Mouse (Mus musculus): ENCODE data around the gene Actr5.
A peak's percentile ranks its signal among the peaks of the same experiment; 100 is the strongest.

Actr5 gene

DNA sequence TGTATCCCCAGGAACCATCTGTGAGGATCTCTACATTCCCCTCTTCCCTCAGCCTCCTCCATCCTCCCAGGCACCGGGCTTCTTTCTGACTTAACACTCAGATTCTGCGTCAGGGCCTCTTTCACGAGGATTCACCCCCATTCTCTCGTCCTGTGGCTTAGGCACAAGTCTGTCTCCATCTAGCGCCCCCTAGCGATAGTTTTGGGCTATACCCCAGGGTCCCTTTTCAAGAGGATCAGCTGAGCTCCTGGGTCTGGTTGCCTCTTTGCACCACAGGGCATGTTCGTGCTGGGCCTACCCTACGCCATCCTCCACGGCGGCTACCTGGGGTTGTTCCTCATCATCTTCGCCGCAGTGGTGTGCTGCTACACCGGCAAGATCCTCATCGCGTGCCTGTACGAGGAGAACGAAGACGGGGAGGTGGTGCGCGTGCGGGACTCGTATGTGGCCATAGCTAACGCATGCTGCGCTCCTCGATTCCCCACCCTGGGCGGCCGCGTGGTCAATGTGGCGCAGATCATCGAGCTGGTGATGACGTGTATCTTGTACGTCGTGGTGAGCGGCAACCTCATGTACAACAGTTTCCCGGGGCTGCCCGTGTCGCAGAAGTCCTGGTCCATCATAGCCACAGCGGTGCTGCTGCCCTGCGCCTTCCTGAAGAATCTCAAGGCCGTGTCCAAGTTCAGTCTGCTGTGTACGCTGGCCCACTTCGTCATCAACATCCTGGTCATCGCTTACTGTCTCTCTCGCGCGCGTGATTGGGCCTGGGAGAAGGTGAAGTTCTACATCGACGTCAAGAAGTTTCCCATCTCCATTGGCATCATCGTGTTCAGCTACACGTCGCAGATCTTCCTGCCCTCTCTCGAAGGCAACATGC, 10.9 kb upstream of the Actr5 start:
- DNase-seq (ENCODE audit: low spot score in 2 of 2), result peak; percentile 61 to 86

DNA sequence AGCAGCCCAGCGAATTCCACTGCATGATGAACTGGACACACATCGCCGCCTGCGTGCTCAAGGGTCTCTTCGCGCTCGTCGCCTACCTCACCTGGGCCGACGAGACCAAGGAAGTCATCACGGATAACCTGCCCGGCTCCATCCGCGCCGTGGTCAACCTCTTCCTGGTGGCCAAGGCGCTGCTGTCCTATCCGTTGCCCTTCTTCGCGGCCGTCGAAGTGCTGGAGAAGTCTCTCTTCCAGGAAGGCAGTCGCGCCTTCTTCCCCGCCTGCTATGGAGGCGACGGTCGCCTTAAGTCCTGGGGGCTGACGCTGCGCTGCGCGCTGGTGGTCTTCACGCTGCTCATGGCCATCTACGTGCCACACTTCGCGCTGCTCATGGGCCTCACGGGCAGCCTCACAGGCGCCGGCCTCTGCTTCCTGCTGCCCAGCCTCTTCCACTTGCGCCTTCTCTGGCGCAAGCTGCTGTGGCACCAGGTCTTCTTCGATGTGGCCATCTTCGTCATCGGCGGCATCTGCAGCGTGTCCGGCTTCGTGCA, 10.2 kb upstream of the Actr5 start:
- no peak for DNase-seq (ENCODE audit: low spot score in 2 of 2)

DNA sequence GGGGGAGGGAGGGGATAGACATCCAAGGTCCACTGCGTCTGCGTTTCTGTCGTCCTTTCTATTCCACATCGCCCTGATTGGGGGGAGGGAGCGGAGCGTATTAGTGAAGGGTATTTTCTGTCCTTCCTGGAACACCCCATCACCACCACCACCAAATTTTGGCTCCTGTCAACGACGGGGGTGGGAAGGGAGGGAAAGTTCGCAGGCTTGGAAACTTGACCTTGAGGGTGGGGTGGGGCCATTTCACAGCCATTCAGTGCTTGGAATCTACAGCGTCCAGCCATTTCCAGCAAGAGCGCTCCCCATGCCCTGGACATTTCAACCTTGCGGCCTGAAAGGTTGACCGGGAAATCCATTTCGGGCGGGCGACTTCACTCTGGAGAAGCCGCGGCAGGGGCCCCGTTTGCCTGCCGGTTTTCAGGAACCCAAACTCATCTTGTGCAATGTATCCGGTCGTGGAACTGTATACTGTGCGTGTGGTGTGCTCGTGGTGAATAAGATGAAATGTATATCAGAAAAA, 9.5 kb upstream of the Actr5 start:
- no peak for DNase-seq (ENCODE audit: low spot score in 2 of 2)

DNA sequence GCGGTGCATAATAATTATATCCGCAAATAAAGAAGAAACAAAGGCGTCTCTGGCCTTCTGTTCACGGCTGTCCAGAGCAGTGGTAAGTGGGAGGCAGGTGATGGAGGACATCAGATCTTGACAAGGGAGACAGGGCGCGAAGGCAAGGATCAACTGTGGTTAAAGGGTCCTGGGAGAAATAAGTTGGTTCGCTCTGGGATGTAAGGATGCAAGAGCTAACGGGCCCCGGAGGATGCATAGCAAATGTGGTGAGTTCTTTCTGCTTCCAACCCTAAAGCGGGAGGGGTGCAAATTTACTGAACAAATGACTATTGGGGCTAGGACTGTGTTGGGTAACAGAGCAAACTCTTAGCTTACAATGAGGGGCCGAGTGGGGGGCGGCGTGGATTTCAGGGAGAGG, 9.0 kb upstream of the Actr5 start:
- no peak for DNase-seq (ENCODE audit: low spot score in 2 of 2)

DNA sequence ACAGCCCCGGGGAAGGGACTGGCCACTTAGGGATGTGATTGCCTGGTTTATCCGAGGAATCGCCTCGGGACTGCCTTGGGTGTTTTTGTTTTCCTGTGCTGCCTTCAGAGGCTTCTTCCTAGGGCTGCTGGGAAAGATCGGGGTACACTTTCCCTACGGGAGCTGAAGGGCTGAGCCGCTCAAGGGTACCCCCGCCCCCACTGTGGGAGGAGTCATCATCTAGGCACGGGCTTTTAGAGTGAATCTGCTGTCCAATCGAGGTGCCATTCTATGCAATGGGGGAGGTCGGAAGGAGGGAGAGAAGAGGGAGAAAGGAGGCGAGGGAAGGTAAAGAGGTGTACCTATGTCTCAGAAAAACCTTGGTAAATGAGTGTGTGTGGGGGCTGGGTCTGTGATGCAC, 8.4 kb upstream of the Actr5 start:
- DNase-seq (ENCODE audit: low spot score in 2 of 2), result no peak

DNA sequence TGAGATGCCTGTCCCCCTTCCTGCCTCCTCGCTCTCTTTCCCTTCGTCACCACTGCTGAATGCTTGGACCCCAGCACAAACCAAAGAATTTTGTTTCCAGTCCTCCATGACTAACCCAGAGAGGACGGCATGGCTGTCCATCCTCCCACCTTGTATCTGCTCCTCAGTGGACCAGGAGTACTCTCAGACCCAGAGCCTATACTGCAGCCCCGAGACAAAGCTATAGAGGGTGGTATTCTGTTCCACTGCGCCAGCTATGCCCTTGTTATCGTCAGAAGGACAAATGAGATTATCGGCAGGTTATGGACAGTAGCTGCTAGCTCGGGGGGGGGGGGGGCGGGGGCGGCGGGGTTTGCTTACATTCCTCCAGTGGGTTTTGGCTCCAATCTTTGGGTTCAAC, 7.9 kb upstream of the Actr5 start:
- no peak for DNase-seq (ENCODE audit: low spot score in 2 of 2)

DNA sequence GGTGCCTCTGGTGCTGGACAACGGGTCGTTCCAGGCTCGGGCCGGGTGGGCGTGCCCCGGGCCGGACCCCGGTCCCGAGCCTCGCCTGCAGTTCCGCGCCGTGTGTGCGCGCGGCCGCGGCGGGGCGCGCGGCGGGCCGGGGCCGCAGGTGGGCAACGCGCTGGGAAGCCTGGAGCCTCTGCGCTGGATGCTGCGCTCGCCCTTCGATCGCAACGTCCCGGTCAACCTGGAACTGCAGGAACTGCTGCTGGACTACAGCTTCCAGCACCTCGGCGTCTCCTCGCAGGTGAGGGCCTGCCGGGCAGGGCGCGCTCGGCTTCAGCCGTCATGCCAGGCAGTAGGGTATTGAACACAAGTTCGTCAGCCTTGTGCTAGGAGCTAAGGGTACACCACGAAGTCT, 543 bp downstream of the Actr5 start:
- DNase-seq (ENCODE audit: low spot score in 2 of 2), result peak in 1 of 2 experiments; percentile 42

DNA sequence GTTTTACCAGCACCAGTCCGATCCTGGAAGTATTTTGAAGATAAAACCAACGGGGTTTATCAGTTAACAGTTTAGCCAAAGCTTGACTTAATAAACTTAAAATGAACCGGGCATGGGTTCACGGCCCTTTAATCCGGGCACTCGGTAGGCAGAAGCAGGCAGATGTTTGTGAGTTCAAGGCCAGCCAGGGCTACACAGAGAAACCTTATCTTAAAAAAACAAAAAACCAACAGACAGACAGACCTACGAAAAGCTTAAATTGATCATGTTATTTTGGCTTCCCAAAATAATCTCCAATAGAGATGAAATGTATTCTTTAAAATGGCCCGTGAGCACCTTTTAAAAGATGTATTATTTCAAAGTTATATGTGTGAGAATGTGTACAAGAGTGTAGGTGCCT, 1.0 kb downstream of the Actr5 start:
- no peak for DNase-seq (ENCODE audit: low spot score in 2 of 2)

DNA sequence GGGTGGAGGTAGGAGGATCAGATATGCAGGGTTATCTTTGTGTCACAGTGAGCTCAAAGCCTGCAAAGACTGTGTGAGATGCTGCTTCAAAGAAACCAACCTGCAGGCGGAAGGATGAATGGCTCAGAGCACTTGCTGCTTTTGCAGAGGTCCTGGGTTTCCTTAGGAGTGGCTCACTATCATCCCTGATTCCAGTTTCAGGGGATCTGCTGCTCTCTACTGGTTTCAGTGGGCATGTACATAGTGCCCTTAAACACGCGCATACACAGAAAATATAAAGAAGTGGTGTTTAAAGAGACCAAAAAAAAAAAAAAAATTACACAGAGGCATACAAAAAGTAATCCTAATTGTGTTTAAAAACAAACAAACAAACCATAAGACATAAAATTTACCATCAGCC, 4.2 kb downstream of the Actr5 start:
- DNase-seq (ENCODE audit: low spot score in 2 of 2), result no peak

DNA sequence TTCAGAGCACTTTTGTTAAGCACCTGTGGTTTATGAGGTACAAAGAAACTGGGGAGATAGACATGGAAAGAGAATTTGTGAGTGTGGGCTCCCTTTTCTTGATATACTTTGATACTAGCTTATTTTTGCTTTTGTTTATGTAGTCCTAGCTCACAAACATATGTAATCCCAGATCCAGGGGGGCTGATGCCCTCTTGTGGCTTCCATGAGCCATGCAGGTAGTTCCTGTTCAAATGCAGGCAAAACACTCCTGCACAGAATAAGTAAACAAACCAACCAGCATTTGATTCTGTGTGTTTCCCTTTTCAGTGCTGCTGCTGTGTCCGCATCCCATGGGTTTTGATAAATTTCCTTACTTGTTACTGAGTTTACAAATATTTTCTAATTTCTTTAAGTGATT, 4.7 kb downstream of the Actr5 start:
- DNase-seq (ENCODE audit: low spot score in 2 of 2), result no peak

DNA sequence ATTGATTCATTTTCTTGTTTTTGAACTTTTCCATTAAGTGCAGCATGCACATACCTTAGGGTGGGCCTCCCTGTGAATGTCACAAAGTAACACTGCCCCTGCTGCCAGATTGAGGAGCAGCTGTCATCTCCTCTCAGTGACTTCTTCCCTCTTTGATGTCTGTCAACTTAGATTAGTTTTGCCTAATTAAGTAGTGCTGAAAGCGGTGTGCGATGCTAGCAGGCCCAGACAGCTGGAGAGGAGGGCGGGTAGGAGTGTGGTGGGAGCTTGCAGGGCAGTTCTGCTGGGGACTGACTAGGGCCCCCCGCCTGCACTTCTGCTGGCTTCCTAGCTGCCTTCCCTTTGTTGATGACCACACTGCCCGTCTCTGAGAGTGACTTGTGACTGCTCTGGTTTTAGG, 7.2 kb downstream of the Actr5 start:
- no peak for DNase-seq (ENCODE audit: low spot score in 2 of 2)

DNA sequence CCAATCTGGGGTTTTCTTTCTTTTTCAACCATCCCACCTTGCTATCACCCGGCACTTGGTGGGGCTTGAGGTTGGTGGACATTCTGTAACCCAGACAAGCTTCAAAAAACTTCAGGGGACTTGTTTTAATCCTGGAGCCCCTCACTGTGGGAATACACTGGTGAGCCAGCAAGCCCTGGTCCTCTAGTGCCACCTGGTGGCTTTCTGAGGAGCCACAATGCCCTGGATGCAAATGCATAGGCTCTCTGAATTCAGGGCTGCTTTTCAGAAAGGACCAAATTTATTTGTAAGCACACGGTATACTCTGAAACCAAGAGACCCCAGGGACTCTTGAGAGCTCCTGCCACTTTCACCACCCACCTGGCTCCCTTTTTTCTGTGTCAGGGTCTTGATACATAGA, 17.2 kb downstream of the Actr5 start:
- peak; percentile 45 to 74 for DNase-seq (ENCODE audit: low spot score in 2 of 2)

DNA sequence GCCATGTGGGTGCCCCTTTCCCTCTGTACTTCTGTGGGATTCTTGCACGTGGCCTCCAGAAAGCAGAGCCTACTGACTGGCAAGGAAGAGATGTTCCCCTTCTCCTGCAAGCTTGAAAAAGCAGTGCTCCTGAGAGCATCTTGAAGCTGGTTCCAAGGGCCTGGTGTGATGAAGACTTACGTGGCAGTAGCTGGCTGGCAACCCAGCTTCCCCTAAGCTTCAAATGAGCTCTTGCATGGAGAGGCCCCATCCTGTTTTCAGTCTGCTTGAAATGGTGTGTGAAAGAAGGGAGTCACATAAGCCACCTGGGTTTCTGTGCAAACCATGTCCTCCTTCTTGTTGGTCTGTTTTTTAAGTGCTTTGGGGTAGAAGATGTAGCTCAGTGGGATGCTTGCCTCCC, 17.9 kb downstream of the Actr5 start:
- no peak for DNase-seq (ENCODE audit: low spot score in 2 of 2)

DNA sequence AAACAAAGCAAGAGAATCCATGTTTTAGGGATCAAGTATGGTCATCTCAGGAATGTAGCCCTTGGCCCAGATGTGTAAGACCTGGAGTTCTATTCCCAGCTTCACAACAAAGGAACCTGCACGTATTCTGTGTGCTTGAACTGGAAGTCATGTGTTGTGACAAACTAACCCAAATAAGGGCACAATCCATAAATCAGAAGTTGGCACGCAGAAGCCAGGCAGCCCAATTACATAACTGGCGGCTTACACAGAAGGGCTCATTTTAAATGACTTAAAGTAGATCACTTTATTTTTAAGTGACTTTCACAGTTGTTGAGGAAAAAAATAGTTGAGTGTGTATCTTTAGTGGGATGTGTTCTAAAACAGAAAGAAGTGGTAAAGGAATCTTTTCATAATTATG, 19.1 kb downstream of the Actr5 start:
- DNase-seq (ENCODE audit: low spot score in 2 of 2), result no peak

DNA sequence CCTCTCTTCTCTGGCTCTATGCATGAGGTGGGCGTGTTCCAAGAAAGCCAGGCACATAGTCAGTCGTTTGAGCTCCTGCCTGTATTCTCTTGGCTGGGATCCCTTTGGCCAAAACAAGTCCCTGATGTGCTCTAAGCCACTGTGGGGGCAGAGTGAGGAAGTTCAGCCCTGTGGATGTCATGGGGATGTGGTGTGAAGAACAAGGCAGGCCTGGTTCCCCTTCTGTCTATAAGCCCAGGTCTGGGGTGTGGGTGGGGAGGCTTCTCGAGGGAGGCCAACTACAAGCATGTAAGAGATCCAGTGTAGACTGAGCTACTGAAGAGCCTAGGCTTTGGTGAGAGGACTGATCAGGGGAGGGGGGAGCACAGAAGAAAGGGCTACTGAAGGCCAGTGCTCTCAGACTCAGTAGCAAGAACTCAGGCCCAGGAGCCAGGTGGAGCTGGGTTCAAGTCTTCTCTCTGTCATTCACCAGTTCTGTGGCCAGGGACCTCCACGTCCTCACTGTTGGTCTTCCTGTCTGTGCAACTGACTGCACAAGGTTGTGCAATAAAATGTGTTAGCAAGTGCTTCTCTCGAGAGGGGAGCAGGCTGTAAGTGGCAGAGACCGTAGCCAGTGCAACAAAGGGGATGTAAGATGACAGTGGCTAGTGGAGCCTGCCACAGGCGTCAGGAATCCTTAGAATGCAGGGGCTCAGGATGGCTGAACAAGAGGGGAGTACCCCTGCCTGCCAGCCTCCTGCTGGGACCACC, 26.6 kb downstream of the Actr5 start:
- no peak for DNase-seq (ENCODE audit: low spot score in 2 of 2)

DNA sequence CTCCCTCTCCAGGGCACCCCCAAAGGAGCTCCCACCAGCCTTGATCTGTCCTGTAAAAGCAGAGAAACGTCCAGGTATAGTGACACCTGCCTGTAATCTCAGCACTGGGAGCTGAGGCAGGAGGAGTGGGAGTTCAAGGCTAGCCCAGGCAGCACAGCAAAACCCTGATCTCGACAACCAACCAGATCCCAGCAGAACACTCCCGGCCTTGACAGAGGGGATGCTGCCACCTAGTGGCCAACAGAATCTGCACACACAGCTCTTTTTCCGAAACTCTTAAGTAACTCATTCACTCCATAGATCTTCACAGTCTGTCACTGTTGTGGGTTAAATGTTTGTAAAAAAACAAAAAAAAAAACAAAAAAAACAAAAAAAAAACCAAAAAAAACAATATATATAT, 28.3 kb downstream of the Actr5 start:
- DNase-seq (ENCODE audit: low spot score in 2 of 2), result peak; percentile 53 to 83

DNA sequence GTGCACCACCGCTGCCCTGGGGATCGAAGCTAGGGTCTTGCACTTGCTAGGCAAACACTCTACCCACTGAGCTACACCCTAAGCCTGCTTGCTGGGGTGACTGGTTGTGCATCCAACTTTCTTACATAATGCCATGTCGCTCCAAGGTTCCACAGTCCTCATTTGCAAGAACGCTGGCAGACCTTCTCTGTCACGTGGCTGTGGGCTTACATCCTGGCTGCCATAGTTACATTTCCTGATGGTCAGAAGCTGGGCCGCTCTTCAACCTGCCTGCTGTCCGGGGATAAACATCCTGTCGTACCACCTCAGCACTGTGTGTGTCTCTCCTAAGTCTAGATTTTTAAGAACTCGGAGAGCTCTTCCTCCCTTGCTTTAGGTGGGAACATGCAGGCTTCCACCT, 30.0 kb downstream of the Actr5 start:
- DNase-seq (ENCODE audit: low spot score in 2 of 2), result no peak

DNA sequence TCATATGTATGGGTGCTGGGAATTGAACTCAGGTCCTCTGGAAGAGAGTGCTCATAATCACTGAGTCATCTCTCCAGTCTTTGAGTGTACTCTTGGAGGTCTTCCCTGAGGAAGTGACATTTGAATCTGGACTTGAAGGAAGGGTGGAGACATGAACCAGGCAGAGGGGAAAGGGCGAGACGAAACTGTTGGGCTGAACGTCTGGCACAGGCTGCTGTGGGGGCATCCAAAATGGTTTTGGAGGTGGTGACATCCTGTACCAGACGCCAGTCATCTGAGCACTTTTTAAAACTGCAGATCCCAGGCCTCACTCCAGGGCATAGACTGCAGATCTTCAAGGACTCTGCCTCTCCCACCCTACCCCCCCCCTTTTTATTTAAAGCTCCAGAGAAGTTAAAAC, 31.1 kb downstream of the Actr5 start:
- no peak for DNase-seq (ENCODE audit: low spot score in 2 of 2)

DNA sequence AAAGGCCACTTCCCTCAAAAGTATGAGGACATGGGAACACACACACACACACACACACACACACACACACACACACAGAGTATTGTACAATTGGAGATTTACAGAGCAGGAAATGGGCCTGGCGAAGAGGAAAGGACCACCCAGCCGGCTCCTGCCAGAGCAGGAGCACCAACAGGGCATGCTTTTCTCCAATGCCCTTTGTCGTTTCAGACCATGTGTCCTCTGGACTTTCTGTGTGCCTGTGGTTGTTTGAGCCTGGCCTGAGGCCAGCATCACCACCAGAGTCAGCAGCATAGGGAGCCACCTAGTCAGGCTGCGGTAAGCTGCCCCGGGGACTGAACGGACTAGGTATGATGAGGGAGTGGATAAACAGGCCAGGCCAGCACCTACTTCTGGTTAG, 34.1 kb downstream of the Actr5 start:
- DNase-seq (ENCODE audit: low spot score in 2 of 2), result no peak

DNA sequence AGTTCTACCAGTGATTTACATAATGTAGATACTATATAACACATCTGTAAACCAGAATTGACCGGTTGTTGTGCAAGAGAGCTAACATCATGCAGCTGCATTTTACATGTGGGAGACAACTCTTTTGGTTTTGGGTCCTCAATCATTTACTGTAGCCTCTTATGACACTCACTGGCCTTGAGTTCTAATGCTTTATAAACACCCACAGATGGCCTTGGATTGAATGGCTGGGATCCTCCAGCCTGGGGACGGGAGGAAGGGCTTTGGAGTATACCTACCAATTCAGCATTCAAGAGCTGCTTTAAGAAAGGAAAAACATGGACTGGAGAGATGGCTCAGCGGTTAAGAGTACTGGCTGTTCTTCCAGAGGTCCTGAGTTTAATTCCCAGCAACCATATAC, 34.7 kb downstream of the Actr5 start:
- no peak for DNase-seq (ENCODE audit: low spot score in 2 of 2)

DNA sequence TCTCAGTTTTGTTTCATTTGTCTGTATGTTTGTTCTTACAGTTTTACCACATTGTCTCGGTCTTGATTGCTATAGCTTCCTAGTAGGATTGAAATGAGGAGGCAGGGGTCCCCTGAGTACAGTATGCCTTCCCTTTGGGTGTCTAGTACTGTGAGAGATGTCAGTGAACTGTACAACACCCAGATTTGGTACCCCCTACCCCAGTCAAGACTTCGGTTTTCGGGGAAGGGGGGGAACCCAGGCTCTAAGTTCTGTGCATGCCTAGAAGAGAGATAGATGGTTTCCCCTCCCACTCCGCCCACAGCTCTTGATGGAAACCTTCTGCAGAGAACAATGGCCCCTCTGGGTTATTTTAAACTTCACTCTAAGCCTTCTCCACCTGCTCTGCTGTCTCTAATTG, 40.4 kb downstream of the Actr5 start, which contains the start of gene Ppp1r16b:
Ppp1r16b (plus strand) TSS at position 301 of the 400 bp plus-strand sequence.
- no peak for DNase-seq (ENCODE audit: low spot score in 2 of 2)

DNA sequence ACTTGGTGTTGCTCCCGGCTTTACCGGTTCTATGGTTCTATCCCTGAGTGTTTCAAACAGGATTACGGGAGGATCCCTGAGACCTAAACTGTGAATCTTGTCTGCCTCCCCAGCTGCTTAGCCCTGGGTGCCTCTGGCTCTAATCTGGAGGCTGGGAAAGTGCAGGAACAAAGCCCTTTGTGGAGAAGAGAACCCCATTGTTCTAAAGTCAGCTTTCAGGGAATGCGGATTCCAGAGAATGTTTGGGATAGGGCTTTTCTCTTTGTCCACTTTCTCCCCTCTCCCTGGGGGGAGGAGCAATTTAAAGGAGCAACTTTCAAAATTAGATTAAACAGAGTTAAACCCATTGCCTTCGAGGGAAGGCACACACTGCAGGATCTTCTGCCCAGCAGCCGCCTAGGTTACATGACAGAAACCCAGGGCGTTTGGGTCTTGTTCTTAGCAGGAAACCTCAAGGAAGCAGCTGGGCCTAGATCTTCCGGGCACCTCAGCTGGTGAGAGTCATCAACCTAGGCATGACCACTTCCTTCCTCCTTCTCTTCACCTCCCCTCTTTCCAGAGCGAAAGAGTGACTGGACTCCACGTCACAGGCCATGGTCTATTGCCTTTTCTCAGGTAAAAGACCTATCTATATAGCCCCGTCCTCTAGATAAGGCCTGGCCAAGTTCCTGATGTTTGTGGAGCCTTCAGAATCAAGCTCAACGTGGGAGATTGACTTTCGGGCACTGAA, 41.5 kb downstream of the Actr5 start:
- peak; percentile 61 to 66 for DNase-seq (ENCODE audit: low spot score in 2 of 2)
